Mouse (Mus musculus) cerebellum, adult 11-12 months (tissue): ENCODE data around the gene Marf1.
"Not testable (repeated sequence)": the region's sequence is repeated elsewhere in the genome, so short reads cannot be mapped to it uniquely, and the experiment has no call there.

ENCODE experiments used
- DNase-seq: peaks from one replicate; pipeline ENCODE4 v3.0.0; 2022

The Marf1 gene

DNA sequence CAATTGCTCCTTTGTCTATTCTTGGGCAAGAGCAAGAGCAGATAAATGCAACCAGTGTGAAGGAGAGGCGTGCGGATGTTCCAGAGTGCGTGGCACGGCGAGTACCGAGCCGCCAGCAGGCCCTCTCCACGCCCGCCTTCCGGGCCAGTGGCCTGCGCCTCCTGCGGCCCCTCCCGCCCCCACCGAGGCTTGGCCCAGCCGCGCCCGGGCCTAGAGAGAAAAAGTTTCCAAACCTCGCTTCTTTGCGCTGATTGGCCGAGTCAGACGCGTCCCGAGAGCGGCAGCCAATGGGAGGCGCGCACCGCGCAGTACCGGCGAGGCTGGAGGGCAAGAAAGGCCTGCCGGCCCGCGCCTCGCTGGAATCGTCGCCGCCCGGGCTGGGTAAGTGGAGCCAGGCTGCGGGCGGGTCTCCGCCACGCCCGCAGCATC lies at the start of gene Marf1, which contains the start of gene Nde1:
Marf1 (minus strand) TSS at position 364 of the 429 bp plus-strand sequence.
Nde1 (plus strand) TSS at position 288 of the 429 bp plus-strand sequence.
- DNase-seq: peak; percentile 69

DNA sequence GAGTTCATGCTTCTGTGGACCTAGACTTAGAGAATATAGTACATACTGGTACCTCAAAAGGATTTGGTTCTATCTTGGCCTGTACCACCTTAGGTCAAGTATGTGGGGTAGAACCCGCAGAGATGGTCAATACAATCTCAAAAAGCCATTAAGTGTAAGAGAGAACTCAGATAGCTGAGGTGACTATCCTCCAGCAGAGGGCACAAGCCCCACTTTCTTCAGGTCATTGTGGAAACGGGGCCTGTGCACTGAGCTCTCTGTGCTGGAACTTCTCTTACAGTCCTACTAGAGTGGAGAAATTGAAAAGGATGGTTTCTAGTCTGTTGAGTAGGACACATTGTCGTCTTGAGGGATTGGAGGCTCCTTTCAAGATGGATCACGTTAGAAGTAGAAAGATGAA lies 35.6 kb upstream of the Marf1 start:
- no peak for DNase-seq

- DNase-seq: peak; percentile 12
Measured at GRCm38 (mm10) chr16:14195427-14195826, 32.3 kb upstream of the Marf1 start.

DNA sequence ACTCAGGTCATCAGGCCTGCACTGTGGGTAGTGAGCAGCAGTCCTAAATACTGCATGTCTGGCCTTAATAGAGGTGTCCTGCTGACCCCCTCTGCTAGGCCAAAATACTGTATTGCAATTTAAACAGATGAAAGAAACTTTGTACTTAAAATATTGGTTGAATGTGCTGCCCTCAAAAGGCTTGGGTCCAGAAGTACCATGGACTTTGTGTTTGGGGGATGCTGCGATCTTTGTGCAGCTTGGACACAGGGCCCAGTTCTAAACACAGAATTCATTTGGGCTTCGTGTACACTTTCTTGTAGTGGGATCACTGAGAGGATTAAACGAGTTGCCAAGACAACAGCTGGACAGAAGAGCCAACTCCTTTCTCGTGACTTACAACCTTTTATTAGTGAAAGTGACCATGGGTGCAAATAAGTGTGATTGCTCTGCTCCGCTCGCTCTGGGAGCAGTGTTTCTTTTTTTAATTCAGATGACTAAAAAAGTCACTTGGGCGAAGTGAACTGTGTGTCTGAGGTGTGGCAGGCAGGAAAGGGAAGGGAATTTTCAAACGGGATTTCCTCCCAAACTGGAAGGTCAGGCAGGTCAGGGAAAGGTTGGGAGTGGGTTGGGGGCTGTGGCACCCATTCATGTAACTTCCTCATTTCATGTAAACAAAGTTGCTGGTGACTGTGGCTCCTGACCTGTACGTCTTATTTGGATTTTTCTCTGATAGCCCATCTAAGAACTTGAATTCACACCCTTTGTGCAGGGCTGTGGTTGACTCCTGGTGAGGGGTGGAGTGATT lies 31.2 kb upstream of the Marf1 start:
- DNase-seq: no peak

DNA sequence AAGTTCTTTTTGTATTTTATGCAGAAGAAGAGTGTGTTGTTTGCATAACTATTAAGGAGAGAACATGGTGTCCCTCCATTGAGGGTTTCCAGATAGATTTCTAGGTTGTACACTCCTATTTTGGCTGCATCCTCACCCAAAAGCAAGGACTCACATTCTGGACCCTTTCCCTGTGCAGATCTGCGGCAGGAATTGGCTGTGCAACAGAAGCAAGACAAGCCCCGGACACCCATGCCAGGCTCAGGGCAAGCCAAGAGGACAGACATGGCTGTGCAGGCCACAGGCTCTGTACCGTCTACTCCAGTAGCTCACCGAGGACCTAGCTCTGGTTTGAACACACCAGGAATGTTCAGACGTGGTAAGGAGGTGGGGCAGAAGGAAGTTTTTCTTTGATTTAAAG lies 22.4 kb upstream of the Marf1 start:
- DNase-seq: no peak

DNA sequence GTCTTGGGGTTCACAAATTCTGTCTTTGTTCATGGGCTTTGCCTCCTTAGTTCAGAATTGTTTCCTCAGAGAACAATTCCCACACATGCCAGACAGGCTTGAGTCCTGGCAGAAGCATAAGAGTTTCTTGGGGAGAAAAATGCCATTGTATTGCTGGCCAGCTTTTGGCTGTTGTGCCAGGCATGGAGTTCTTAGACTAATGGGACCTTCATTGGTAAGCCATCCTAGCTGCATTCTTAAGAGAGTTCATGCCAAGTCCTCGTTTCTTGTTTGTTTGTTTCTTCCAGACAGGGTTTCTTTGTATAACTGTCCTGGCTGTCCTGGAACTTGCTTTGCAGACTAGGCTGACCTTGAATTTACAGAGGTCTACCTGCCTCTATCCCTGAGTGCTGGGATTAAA lies 20.7 kb upstream of the Marf1 start:
- no peak for DNase-seq

DNA sequence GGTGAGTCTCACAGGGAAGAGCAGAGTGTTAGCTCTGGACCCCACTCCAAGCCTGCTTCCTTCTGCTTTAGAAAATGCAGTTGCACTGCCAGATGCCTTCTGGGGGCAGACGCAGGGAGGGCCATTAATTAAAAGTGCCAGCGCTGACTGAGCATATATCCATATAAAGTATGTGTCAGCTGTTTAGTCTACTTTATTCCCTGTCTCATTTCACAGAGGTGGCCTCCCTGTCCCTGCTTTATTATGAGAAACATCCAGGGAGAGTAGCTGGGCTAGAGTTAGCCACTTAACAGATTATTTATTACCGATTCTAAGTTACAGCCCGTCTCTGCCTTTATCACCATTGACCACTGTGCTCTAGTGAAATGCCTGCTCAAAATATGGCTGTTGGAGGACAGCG lies 19.2 kb upstream of the Marf1 start:
- no peak for DNase-seq

DNA sequence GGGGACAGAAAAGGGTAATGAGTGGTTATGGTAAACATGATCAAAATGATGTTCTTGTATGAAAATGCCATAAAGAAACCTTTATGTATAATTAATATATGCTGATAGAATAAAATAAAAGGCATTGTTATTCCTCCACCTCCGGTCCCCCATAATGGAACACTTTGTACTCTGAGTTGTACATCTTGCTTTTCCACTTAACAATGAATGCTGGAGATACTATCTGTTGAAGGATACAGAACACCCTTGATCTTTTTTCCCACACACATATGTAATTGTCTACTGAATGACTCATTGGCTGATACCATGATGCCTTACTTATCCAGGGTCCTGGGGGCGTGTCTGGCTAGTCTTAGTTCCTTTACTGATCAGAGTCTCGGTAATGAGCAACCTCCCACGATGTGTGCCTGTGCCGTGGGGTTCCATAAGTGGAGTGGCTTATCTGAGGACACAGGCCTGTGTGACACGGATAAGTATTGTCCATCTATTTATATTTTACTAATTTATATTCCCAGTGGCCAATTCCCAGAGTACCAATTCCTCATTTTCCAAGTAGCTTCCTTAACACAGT lies 17.1 kb upstream of the Marf1 start:
- DNase-seq: no peak

DNA sequence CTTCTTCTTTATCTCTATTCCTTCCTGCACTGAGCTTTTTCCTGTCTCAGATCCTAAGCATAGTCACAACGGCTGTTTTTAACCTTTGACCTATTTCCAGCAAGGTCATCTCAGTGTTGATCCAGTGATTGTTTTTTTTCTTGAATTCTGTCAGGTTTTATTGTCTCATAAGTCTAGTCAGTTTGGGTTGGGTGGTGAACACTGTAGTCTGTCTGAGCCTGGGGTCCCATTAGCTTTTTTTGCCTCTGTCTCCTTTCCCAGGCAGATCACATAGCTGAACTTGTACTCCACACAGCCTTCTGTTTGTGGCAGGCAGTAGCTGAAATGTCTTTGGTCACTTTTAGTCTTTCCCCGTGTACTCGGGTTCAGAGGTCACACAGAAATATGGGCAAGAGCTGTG lies 14.9 kb upstream of the Marf1 start:
- DNase-seq: no peak

DNA sequence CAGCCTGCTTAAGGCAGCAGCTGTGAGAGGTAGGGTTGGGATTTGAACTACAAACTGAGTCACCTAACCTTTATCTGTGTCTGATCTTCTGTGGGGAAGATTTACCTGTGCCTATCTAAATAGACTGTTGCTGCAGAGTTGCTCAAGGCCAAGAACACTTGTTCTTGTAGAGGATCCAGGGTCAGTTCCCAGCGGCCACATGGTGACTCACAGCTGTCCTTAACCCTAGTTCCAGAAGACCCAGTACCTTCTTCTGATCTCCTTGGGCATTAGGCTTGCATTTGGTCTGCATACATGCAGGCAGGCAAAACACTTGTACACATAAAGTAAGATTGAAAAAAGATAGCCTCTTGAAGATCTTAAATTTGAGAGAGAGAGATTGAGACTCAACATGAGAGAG lies 6.6 kb upstream of the Marf1 start:
- no peak for DNase-seq

DNA sequence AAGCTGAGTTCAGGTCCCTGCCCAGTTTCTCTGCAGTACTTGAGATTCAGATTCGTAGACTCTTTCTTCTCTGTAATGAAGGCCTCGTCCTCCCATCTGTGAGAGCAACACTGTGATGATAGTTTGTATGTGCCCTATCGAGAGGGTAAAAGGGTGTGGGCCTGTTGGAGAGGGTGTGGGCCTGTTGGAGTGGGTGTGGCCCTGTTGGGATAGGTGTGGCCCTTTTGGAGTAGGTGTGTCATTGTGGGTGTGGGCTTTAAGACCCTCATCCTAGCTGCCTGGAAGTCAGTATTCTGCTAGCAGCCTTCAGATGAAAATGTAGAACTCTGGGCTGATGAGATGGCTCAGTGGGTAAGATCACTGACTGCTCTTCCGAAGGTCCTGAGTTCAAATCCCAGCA lies 3.3 kb upstream of the Marf1 start:
- no peak for DNase-seq

GRCm38 (mm10) chr16:14163731-14164130 lies 580 bp upstream of the Marf1 start:
- DNase-seq: no peak

DNA sequence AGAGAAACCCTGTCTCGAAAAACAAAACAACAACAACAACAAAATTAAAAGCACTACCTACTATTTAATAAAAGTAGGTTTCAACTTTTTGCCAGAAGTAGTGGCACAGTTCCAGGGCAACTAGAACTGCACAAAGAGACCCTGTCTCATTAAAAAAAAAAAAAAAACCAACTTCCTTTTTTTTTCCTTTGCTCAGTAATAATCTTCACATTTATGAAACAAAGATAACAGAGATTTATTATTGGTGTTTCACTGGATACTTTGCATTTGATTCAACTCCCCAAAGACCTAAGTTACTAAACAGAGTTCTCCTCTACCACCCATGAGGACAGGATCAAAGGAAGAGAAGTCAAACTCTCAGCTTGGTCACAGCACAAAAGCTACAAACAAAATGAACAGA lies 2.2 kb downstream of the Marf1 start:
- DNase-seq: no peak

DNA sequence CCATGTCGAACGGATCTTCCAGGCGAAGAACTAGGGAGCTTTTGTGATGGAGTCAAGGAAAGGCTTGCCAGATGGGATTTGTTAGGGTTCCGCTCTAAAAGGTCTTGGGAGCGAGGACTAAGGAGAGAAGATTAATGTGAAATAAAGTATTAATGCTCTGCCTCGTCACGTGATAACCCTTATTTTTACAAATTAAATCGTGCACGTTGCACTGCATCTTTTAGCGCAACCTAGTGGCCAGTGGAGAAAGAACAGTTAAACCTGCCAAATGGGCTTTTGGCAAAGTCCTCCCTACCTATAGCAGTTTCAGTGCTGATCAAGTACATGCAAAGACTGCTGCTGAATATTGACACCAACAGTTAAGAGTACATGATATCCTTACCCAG lies 3.4 kb downstream of the Marf1 start:
- no peak for DNase-seq

- DNase-seq: peak; percentile 100
Measured at GRCm38 (mm10) chr16:14158936-14159745, 4.0 kb downstream of the Marf1 start.

- no peak for DNase-seq
Measured at GRCm38 (mm10) chr16:14158536-14158935, 4.6 kb downstream of the Marf1 start.

GRCm38 (mm10) chr16:14156312-14156711 lies 6.8 kb downstream of the Marf1 start:
- no peak for DNase-seq

GRCm38 (mm10) chr16:14155638-14156037 lies 7.5 kb downstream of the Marf1 start:
- DNase-seq: not testable (repeated sequence)

GRCm38 (mm10) chr16:14151718-14152117 lies 11.4 kb downstream of the Marf1 start:
- DNase-seq: no peak

DNA sequence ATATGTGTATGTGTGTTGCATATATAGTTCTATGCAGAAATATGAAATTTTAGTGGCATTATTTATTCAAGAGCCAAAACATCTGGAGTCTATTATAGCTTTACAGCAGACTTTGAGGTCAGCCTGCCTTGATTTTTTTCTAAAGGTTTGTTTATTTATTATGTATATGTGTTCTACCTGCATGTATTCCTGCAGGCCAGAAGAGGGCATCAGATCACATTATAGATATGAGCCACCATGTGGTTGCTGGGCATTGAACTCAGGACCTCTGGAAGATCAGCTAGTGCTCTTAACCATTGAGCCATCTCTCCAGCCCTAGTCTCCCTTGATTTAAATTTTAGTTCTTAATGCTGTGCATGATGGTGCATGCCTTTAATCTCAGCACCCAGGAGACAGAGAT lies 15.4 kb downstream of the Marf1 start:
- no peak for DNase-seq

DNA sequence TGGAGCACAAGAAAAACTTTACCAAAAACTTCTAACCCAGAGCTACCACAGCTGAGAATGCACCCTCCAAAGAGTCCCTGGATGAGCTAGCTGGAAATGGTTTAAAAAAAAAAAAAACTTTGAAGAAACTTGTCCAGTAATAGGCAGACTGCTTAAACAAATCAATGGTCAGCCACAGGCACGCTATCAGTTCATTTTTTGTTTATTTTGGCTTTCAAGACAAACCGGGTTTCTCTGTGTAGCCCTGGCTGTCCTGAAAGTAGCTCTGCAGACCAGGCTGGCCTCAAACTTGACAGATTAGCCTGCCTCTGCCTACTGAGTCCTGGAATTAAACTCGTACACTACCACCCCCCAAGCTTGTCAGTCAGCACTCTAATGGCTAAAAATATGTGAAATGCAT lies 19.9 kb downstream of the Marf1 start:
- DNase-seq: no peak

GRCm38 (mm10) chr16:14139106-14139505 lies 24.0 kb downstream of the Marf1 start:
- no peak for DNase-seq

DNA sequence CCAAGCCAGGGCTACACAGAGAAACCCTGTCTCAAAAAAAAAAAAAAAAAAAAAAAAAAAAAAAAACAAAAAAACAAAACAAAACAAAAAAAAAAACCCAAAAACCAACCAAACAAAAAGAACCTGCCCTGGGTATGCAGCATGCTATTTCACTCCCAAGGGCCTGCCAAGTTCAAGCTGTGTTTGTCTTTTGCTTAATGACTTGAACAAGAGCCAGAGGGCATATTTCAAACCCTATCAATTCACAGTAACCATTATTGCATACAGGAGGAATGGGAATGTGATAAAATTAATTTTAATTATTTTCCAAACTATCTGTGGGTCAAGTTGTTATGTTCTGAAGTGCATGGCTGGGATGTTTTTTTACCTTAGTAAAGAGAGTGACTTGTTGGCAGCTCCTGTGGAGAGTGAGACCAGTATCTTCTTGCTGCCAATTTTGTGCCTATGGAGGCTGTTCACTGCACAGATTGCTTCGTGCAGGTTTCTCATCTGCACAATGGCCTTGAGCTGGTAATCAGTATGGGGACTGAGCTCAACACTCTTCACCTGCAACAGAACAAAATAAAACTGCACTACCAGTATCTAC lies 25.1 kb downstream of the Marf1 start:
- no peak for DNase-seq
